Mouse (Mus musculus) G1E (cell line): ENCODE data around the gene Bcas2. TPM values are rescaled to one million over a fixed set of nuclear protein-coding genes. Genes with fewer than 3 reads are reported as not detected.
A peak's percentile ranks its signal among the peaks of the same experiment; 100 is the strongest.

Source experiments
- ATAC-seq: 2 replicates; pipeline ENCODE4 v1.8.0; 2016; ENCODE audit warnings: mild to moderate bottlenecking; ENCODE audit not compliant: insufficient number of reproducible peaks, poor library complexity, low FRiP score, severe bottlenecking; ENCODE audit errors: extremely low read depth
- DNase-seq: peaks from one replicate; pipeline ENCODE4 v3.0.0; 2012; ENCODE audit warnings: low spot score
- H3K27me3 ChIP-seq: 2 replicates; pipeline ENCODE4 v1.6.1; 2012; ENCODE audit warnings: mild to moderate bottlenecking, low read length, inconsistent platforms; ENCODE audit not compliant: insufficient read depth
- H3K36me3 ChIP-seq: replicated peaks from 2 replicates; pipeline ENCODE3; 2012; ENCODE audit warnings: mild to moderate bottlenecking, inconsistent platforms
- H3K4me1 ChIP-seq: 2 replicates; pipeline ENCODE4 v1.6.1; 2012; ENCODE audit warnings: low read depth, low read length, inconsistent platforms, mixed read lengths; ENCODE audit not compliant: insufficient read depth
- H3K4me3 ChIP-seq: 2 replicates; pipeline ENCODE4 v1.5.1; 2012; ENCODE audit warnings: low read depth, mild to moderate bottlenecking, inconsistent platforms, low read length, moderate library complexity, mixed read lengths
- H3K9me3 ChIP-seq: replicated peaks from 2 replicates; pipeline ENCODE4 v1.6.1; 2012; ENCODE audit warnings: inconsistent platforms
- CTCF ChIP-seq: IDR thresholded peaks from 2 replicates; pipeline ENCODE4 v1.5.1; 2012; ENCODE audit warnings: low read depth, low read length, inconsistent platforms, mixed read lengths
- GATA1 ChIP-seq: IDR thresholded peaks from 2 replicates; pipeline ENCODE4 v1.6.1; 2012; ENCODE audit warnings: borderline replicate concordance, low read length, inconsistent platforms, mixed read lengths
- GATA2 ChIP-seq: IDR thresholded peaks from 2 replicates; pipeline ENCODE4 v1.6.1; 2012; ENCODE audit warnings: low read depth, low read length, inconsistent platforms, borderline replicate concordance
- POLR2AphosphoS5 ChIP-seq: IDR thresholded peaks from 2 replicates; pipeline ENCODE4 v1.6.1; 2012; ENCODE audit warnings: low read depth, low read length, inconsistent platforms; ENCODE audit not compliant: insufficient replicate concordance
- TAL1 ChIP-seq: conservative IDR thresholded peaks from 2 replicates; pipeline ENCODE4 v1.6.1; 2012; ENCODE audit warnings: low read depth, low read length, inconsistent platforms, mixed read lengths
- polyA plus RNA-seq: library from polyadenylated mRNA; stranded (reverse); fragments of >175 nt; gene quantifications from 2 replicates; pipeline ENCODE4 v1.2.3, GENCODE M21; 2012
- total RNA-seq, 2 experiments: library from RNA; stranded (forward) in 1 of 2; stranded (reverse) in 1 of 2; fragments of 200-1000 nt in 1 of 2; fragments of >200 nt in 1 of 2; fragmentation: Nextera tagmentation in 1 of 2; gene quantifications; 2 replicates each; pipeline ENCODE4 v1.2.3; 2014 to 2017

Bcas2 gene
- total and polyA plus RNA-seq, 3 experiments: 110 to 292 (median 132) TPM

DNA sequence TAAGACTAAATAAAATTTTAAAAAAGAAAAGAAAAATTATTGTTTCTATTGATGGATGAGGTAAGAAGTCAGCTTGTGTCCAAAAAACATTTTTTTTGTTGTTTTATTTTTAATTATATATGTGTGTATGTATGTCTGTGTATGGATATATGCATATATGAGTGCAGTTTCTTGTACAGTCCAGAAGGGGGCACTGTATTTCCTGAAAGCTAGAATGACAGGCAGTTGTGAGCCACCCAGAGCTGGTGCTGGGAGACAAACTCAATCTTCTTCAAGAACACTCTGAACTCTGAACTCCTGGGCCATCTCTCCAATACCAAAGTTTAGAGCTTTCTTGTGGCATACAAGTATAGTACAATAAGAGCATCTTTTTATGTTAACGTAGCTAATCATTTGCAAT is 32.1 kb downstream of the Bcas2 start:
- peaks cover 7% of the 10 kb centered on the region; the same call in 1 of the 2 replicates for H3K4me1 ChIP-seq
- H3K4me3 ChIP-seq: no peak overlapping the region
- no peak for DNase-seq
- H3K9me3 ChIP-seq: peaks cover 7% of the 10 kb centered on the region
- no peaks in the 10 kb centered on the region for H3K27me3 ChIP-seq
- no peak for TF ChIP-seq GATA2
- no peak for TF ChIP-seq POLR2AphosphoS5
- TF ChIP-seq CTCF: no peak
- TF ChIP-seq GATA1: no peak
- no peak for TF ChIP-seq TAL1
- H3K36me3 ChIP-seq: no peaks in the 10 kb centered on the region
- no peak for ATAC-seq

DNA sequence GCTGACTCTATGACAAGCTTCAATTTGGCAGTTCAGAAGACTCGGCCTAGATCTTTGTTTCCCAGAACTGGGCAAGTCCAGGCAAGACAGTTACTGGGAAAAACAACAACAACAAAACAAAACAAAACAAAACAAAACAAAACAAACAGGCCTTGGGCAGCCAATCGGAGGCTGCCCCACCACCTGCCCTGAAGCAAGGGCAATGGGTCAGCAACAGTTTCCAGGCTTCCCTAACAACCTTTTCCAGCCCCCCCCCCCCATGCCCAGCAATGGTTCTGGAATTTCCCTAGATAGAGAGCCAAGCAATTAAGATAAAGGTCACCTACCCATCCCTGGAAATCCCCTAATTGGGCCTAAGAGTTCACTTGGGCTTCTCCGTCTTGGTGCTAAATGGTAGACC is 33.0 kb downstream of the Bcas2 start:
- DNase-seq (no peak), ATAC-seq (no peak)
- no peak overlapping the region for H3K4me3 ChIP-seq
- H3K36me3 ChIP-seq: no peaks in the 10 kb centered on the region
- H3K9me3 ChIP-seq: peaks cover 7% of the 10 kb centered on the region
- no peak for TF ChIP-seq CTCF
- TF ChIP-seq GATA1: no peak
- no peak for TF ChIP-seq GATA2
- TF ChIP-seq TAL1: no peak
- no peak for TF ChIP-seq POLR2AphosphoS5
- H3K27me3 ChIP-seq: no peaks in the 10 kb centered on the region
- peaks cover 10% of the 10 kb centered on the region; the same call in 1 of the 2 replicates for H3K4me1 ChIP-seq

DNA sequence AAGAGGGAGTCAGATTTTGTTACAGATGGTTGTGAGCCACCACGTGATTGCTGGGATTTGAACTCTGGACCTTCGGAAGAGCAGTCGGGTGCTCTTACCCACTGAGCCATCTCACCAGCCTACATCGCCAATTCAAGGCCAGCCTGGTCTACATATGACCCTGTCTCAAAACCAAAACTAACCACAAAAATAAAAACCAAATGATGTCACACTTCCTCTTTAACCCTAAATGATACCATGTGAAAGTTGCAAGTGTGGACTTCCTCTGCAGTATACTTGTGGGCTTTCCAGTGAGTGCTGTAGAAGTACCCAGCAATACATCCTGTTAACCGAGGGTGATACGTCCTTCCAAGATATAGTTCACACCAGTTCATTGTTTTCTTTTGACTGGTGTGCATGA is 34.9 kb downstream of the Bcas2 start:
- DNase-seq: no peak
- ATAC-seq: no peak
- TF ChIP-seq TAL1 (no peak), CTCF (no peak), GATA1 (no peak), GATA2 (no peak), POLR2AphosphoS5 (no peak)

DNA sequence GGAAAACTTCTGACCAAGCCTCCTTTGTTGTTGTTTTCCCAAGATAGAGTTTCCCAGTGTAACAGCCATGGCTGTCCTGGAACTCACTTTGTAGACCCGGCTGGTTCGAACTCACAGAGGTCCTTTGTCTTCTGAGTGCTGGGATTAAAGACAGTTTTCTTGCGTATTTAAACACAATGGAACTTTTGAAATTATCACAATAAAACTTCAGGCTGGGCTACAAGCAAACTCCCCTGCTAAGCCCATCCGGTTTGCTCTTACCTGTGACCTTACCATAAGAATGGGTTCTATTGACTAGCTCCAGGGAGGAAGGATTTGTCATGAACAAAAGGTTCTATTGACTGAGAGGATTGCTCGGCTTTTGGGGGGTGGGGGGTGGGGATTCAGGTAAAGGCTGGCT is 36.3 kb downstream of the Bcas2 start:
- TF ChIP-seq GATA2 (no peak), GATA1 (no peak)
- DNase-seq (no peak), ATAC-seq (no peak)
- H3K4me3 ChIP-seq: no peak overlapping the region
- peaks cover 25% of the 10 kb centered on the region for H3K4me1 ChIP-seq
- H3K36me3 ChIP-seq: no peaks in the 10 kb centered on the region
- peaks cover 2% of the 10 kb centered on the region; the same call in 1 of the 2 replicates for H3K9me3 ChIP-seq
- no peaks in the 10 kb centered on the region for H3K27me3 ChIP-seq

More for the DNA sequence above, 34.9 kb downstream of the Bcas2 start:
- Histone ChIP-seq H3K4me3 (no peak overlapping the region), H3K4me1 (peaks cover 13% of the 10 kb centered on the region), H3K36me3 (no peaks in the 10 kb centered on the region), H3K27me3 (no peaks in the 10 kb centered on the region), H3K9me3 (no peaks in the 10 kb centered on the region)

DNA sequence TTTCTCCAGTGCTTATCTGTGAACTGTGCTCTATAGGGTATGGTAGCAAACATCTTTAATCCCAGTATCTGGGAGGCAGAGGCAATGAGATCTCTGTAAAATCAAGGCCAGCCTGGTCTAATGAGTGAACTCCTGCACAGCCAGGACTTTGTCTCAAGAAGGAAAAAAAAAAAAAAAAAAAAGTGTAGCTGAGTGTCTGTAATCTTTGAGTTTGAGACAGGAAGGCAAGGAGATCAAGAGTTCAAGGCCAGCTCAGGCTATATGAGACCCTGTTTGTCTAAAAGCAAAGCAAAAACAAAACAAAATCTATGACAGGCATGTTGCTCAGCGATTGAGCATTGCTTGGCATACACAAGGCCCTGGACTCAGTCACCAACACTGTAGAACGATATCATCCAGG is 36.8 kb downstream of the Bcas2 start:
- TF ChIP-seq TAL1 (no peak), CTCF (no peak), POLR2AphosphoS5 (no peak), GATA1 (no peak), GATA2 (no peak)
- no peaks in the 10 kb centered on the region for H3K36me3 ChIP-seq
- no peak overlapping the region for H3K4me3 ChIP-seq
- ATAC-seq: no peak
- no peak for DNase-seq
- H3K27me3 ChIP-seq: no peaks in the 10 kb centered on the region
- peaks cover 26% of the 10 kb centered on the region for H3K4me1 ChIP-seq
- peaks cover 3% of the 10 kb centered on the region; the same call in 1 of the 2 replicates for H3K9me3 ChIP-seq

DNA sequence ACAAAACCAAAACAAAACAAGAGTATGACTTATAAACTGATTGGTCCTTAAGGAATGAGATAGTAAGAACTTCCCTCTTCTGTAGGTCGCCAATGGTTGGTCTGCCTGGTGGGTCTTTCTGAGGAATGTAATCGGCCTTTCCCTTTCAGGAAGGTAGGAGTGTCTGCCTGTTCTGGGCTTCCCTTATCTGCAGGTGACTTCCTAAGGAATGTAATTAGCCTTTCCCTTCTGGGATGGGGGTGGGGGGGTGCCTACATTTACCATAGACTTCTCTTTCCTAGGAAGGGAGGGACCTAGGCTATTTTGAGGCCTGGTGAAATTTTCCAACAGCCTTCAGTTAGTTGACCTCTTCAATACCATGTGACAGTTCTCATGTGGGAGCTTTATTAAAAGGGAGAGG is 39.6 kb downstream of the Bcas2 start:
- Histone ChIP-seq H3K4me1 (peaks cover 26% of the 10 kb centered on the region), H3K4me3 (no peak overlapping the region), H3K9me3 (peaks cover 23% of the 10 kb centered on the region), H3K36me3 (no peaks in the 10 kb centered on the region), H3K27me3 (no peaks in the 10 kb centered on the region)
- TF ChIP-seq TAL1 (no peak), GATA1 (no peak), CTCF (no peak), GATA2 (no peak), POLR2AphosphoS5 (no peak)
- no peak for DNase-seq
- ATAC-seq: no peak

DNA sequence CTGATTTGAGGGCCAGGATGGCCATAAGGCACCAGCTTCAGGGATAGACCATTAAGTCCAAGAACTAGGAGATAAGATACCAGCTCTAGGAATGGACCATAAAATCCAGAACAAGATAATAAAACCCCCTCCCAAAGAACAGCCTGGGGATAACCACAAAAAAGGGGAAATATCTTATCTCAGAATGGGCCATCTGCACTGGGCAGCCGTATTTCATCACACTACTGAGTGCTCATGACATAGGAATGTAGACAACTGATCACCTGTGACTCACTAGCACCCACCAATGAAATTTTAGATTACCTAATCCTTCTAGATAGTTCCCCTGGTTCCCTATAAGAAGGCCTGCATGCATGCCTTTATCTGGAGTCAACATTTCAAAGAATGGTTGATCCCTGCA is 40.7 kb downstream of the Bcas2 start:
- Histone ChIP-seq H3K4me1 (peaks cover 21% of the 10 kb centered on the region), H3K36me3 (no peaks in the 10 kb centered on the region), H3K9me3 (peaks cover 23% of the 10 kb centered on the region), H3K4me3 (no peak overlapping the region), H3K27me3 (no peaks in the 10 kb centered on the region)
- ATAC-seq (no peak), DNase-seq (no peak)
- no peak for TF ChIP-seq POLR2AphosphoS5
- TF ChIP-seq TAL1: peak; percentile 35; the same call in 1 of the 2 replicates
- TF ChIP-seq GATA1: no peak
